Mouse (Mus musculus) neural tube, postnatal 0 days (tissue): ENCODE data around the gene Cdk7. TPM values are rescaled to one million over a fixed set of nuclear protein-coding genes. Genes with fewer than 3 reads are reported as not detected.

Source experiments
- polyA plus RNA-seq: library from polyadenylated mRNA; unstranded; fragments of >200 nt; fragmentation: Nextera tagmentation; extraction: Ambion mirVana; gene quantifications from 2 replicates; pipeline ENCODE4 v1.2.1, GENCODE M21; 2015

The Cdk7 gene
- polyA plus RNA-seq = 31.7 and 34.0 TPM in 2 replicates

DNA sequence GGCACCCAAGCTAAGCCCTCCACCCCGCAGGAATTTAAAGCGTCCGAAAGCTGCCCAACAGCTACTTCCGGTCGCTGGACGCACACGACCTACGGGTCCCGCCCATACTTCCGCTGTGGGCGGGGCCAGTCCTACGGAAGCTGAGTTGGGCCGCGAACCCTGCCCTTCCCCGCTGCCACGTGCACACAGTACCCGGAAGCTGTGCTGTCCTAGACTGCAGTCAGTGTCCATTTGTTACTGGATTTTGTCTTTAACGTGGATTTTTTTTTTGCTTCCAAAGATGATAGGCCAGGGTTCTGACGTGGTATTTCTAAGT lies at the start of gene Cdk7:
Gene Cdk7, minus strand, starts transcription at position 79 of the 316 bp plus-strand sequence.

DNA sequence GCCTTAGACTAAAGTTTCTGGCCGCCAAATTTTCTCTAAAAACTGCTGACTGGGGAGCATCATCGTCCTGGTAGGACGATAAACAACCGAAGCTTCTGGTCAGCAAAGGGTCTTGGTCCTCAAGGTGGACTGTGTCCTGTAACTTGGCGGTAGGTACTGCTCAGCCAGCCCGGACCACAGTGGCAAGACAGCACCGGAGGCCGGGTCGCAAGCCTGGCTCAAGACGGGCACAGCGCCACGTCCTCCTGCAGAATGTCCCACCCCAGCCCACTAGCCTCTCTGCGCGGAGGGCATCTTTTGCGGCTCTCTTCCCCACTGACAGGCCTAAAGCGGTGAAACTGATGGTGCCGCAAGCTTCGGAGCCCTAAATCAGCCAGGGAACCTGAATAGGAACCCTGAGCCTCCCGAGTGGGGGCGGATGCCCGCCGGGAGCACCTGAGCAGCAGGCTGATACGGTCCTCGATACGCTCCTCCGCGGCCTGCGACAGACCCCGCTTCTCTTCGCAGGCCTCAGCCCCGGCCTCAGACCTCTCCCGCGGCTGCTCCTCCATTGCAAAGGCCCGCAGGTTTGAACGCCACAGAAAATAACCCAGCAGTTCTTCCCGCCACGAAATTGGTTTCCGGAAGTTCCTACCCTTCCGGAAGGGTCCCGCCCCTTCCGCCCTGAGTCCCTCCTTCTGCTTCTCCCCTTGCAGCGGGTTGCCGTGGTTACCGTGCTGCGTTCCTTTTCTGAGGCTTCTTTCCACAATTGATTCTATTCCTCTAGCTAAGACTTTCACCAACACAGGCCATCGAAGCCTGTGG lies 44.7 kb upstream of the Cdk7 start, which contains the start of gene Cenph:
Gene Cenph, minus strand, starts transcription at position 648 of the 804 bp plus-strand sequence.

DNA sequence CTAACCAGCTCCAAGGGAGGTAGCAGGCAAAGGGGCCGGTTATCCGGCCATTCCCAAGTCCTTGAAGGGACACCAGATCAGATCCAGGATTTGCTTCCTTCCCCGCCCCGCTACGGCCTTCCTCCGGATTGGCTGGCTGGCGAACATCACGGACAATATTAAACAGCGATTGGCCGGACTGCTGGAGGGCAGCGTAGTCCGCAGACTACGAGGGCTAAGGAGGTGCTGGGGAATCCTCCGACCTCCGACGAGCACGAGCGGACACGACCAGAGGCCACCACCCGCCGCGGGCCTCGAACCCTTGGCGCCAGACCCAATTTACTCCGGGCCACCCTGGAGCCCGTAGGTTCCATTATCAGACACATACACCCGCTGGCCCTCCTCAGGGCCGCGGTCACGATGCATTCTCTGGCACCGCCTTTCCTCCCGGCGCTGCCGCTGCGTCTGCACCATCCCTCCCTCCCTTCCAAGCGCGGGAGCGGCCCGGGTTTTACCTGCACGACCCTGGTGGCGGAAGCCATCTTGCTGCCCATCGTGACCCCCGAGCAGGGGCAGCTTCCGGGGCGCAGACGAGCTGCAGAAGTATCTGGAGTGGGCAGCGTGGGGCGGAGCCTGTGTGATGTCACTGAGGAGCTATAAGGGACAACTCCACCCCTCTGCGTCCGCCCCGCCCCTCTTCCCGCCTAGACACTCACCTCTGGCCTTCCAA lies 13.5 kb upstream of the Cdk7 start, which contains the start of gene Mrps36:
Gene Mrps36, minus strand, starts transcription at position 624 of the 709 bp plus-strand sequence.

DNA sequence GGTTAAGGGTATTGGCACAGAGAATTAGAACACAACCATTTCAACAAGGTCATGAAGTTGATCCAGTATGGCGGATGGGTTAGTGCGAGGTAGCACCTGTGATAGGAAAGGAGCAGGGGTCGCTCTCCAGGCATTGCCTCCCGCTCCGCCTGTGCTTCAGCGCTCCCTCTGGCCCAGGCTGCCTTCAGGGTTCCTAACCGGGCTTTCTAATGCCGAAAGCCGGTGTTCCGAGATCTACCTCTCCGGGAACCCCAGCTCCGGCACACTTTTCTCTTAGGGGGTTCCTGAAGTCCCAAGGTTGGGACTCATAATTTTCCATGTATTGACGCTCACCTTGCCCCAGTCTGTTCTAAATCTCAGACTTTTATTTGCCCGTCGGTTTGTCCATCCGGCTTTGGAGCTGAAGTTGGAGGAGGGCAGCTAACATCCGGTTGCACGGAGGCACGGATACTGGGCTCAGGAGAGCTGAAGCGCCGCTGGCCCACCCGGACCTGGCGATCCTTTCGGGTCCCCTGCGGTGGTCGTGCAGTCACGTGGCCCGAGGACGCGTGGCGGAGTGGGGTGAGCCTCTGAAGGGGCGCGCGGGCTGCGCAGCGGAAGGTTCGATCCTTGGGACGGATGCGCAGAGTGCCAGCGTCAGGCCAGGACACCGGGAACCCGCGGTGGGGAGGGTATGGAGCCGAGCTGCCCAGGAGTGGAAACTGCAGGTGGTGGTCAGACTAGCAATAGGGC lies 61.3 kb downstream of the Cdk7 start, which contains the start of gene Ccdc125:
Gene Ccdc125, plus strand, starts transcription at position 427 of the 732 bp plus-strand sequence.

Other genes starting within 250 kb of the Cdk7 start
- gene Gtf2h2, start 238.4 kb downstream of the Cdk7 start, polyA plus RNA-seq = 61.4 and 62.5 TPM in 2 replicates
- 9.9 and 11.7 TPM in 2 replicates for gene Ocln, start 178.2 kb downstream of the Cdk7 start, polyA plus RNA-seq
- gene Marveld2, start 114.0 kb downstream of the Cdk7 start, polyA plus RNA-seq = 2.5 and 2.7 TPM in 2 replicates
- 278 and 282 TPM in 2 replicates for gene Ak6, start 80.0 kb downstream of the Cdk7 start, polyA plus RNA-seq
- gene Rad17, start 79.9 kb downstream of the Cdk7 start, polyA plus RNA-seq = 12.8 and 14.2 TPM in 2 replicates
- gene Taf9, start 79.4 kb downstream of the Cdk7 start, polyA plus RNA-seq = 34.7 and 40.9 TPM in 2 replicates
- gene Ccdc125, start 61.2 kb downstream of the Cdk7 start, polyA plus RNA-seq = 1.1 and 1.5 TPM in 2 replicates
- gene Mrps36, start 13.7 kb upstream of the Cdk7 start, polyA plus RNA-seq = 208 and 224 TPM in 2 replicates
- gene Cenph, start 45.0 kb upstream of the Cdk7 start, polyA plus RNA-seq = 4.0 and 4.4 TPM in 2 replicates
- 16.1 and 17.3 TPM in 2 replicates for gene Ccnb1, start 55.6 kb upstream of the Cdk7 start, polyA plus RNA-seq
- 28.9 and 30.9 TPM in 2 replicates for gene Slc30a5, start 102.5 kb upstream of the Cdk7 start, polyA plus RNA-seq